Mouse (Mus musculus) limb, embryonic 15.5 days (tissue): ENCODE data around the gene Gm9837. TPM values are rescaled to one million over a fixed set of nuclear protein-coding genes. Genes with fewer than 3 reads are reported as not detected.

Experiments used
- ATAC-seq: fragments of 200-750 bp; cut with Nextera tagmentation; 2 replicates; pipeline ENCODE4 v1.8.0; 2017; ENCODE audit warnings: low read depth, moderate TSS enrichment; ENCODE audit not compliant: insufficient number of reproducible peaks, low FRiP score, low TSS enrichment
- H3K27ac ChIP-seq: fragments of 300-500 bp; sonication (generic); 2 replicates; pipeline ENCODE4 v1.5.1; 2015; ENCODE audit warnings: moderate library complexity, mild to moderate bottlenecking, inconsistent platforms
- H3K27me3 ChIP-seq: fragments of 300-500 bp; sonication (generic); 2 replicates; pipeline ENCODE4 v1.6.1; 2015; ENCODE audit warnings: inconsistent platforms
- H3K36me3 ChIP-seq: fragments of 300-500 bp; sonication (generic); 2 replicates; pipeline ENCODE4 v1.6.1; 2015; ENCODE audit warnings: inconsistent platforms
- H3K4me1 ChIP-seq: fragments of 300-500 bp; sonication (generic); 2 replicates; pipeline ENCODE4 v1.6.1; 2015; ENCODE audit warnings: inconsistent platforms
- H3K4me2 ChIP-seq: fragments of 300-500 bp; sonication (generic); 2 replicates; pipeline ENCODE4 v1.6.1; 2015; ENCODE audit warnings: mild to moderate bottlenecking, inconsistent platforms
- H3K4me3 ChIP-seq: fragments of 300-500 bp; sonication (generic); 2 replicates; pipeline ENCODE4 v1.5.1; 2015; ENCODE audit warnings: mild to moderate bottlenecking, inconsistent platforms
- H3K9ac ChIP-seq: fragments of 300-500 bp; sonication (generic); 2 replicates; pipeline ENCODE4 v1.6.1; 2015; ENCODE audit warnings: inconsistent platforms
- H3K9me3 ChIP-seq: fragments of 300-500 bp; sonication (generic); 2 replicates; pipeline ENCODE4 v1.6.1; 2016; ENCODE audit warnings: inconsistent platforms
- WGBS: fragments of 180-500 bp; shearing (Covaris S2); methylation state at CpG from one replicate; pipeline ENCODE4 v1.1.7; 2015; 5-methylcytosine and 5-hydroxymethylcytosine counted together
- polyA plus RNA-seq: library from polyadenylated mRNA; unstranded; fragments of >200 nt; fragmentation: Nextera tagmentation; extraction: Ambion mirVana; gene quantifications from 2 replicates; pipeline ENCODE4 v1.2.1, GENCODE M21; 2015

Gene Gm9837
- polyA plus RNA-seq, 1 experiment from 2014 or later: not detected

DNA sequence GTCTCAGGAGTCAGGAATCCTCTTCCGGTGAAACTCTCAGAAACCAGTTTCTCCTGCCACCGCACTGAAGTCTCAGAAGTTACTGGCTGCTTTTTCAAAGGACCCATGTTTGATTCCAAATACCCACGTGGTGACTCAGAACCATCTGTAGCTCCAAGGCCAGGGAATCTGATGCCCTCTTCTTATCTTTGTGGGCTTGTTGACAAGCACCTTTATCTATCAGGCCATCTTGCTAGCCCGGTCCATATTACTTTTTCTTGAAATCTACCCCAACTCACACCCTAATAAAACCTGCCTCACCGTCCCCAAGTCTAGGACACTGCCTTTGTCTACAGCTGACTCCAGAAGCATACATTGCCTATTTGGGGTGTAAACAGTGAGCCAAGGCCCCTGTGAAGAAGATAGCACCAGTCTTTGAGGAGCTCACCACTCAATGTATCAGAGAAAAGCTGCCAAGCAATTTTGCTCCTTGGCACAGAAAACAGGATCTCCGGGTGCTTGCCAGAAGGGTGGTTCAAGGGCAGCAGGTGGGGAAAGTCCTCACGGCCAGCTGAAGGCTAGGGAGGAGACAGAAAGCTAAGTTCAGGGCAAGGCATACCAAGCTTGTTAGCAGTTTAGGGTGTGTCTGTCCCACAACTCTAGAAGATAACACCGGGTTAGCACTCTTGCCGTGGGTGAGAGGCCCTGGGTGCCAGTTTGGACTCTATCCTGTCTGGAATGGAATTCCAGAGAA lies 13.0 kb upstream of the Gm9837 start:
- no peak overlapping the region for H3K9ac ChIP-seq
- H3K4me2 ChIP-seq: no peak overlapping the region
- no peaks in the 10 kb centered on the region for H3K36me3 ChIP-seq
- H3K4me3 ChIP-seq: no peak overlapping the region
- no peak overlapping the region for H3K27ac ChIP-seq
- H3K9me3 ChIP-seq: no peaks in the 10 kb centered on the region
- WGBS: 63% methylated on average over 9 of the region's 9 CpGs
- H3K4me1 ChIP-seq: peaks cover 32% of the 10 kb centered on the region
- ATAC-seq: no peak
- peaks cover 59% of the 10 kb centered on the region for H3K27me3 ChIP-seq

GRCm38 (mm10) chr11:53481088-53481730 lies 10.9 kb upstream of the Gm9837 start:
- WGBS: 67% methylated on average over 4 of the region's 4 CpGs
- Histone ChIP-seq H3K4me3 (no peak overlapping the region), H3K27me3 (peaks cover 64% of the 10 kb centered on the region), H3K27ac (no peak overlapping the region), H3K36me3 (no peaks in the 10 kb centered on the region), H3K9me3 (no peaks in the 10 kb centered on the region), H3K9ac (no peak overlapping the region), H3K4me1 (peaks cover 19% of the 10 kb centered on the region), H3K4me2 (no peak overlapping the region)
- no peak for ATAC-seq

GRCm38 (mm10) chr11:53479783-53480301 lies 9.6 kb upstream of the Gm9837 start, which contains the start of the genes Gm9945 and Sowaha:
TSS of gene Gm9945 (plus strand) at chr11:53480166.
TSS of gene Sowaha (minus strand) at chr11:53480274.
- H3K9me3 ChIP-seq: no peaks in the 10 kb centered on the region
- H3K27me3 ChIP-seq: peaks cover 72% of the 10 kb centered on the region
- no peaks in the 10 kb centered on the region for H3K36me3 ChIP-seq
- no peak within 1 kb of the TSS for H3K27ac ChIP-seq
- peak within 1 kb of the TSS; percentile 85 for H3K4me2 ChIP-seq
- WGBS: 3% methylated on average over 40 of the region's 40 CpGs
- no peak for ATAC-seq
- peak within 1 kb of the TSS; percentile 44 for H3K4me3 ChIP-seq
- H3K4me1 ChIP-seq: peaks cover 19% of the 10 kb centered on the region
- peak within 1 kb of the TSS; percentile 18; the same call in 1 of the 2 replicates for H3K9ac ChIP-seq

DNA sequence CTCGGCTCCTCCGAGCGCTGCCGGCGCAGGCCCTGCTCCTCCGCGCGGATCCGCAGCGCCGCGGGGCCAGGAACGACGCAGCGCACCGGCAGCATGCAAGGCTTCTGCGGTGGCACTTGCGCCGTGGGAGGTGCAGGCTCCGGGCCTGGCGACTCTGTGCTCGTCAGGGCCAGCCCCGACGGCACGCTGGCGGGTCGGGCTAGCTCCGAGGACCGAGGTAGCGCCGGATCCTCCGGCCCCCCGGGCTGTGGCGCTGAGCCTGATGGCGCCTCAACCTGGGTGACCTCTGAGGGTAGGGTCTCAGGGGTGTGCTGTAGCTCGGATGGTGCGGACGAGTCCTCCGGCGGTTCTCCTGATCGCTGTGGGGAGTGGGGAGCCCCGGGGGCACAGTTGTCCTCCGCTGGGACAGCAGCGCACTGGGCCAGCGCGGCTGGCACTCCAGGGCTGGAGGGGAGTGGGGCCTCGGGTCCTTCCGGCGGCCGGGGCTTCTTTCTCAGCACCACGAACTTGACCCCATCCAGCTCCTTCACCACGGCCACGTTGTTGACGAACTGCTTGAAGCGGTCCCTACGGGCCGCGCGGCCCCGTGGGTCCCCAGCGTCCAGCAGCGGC lies 9.0 kb upstream of the Gm9837 start:
- peak overlapping the region; percentile 18; the same call in 1 of the 2 replicates for H3K9ac ChIP-seq
- H3K36me3 ChIP-seq: no peaks in the 10 kb centered on the region
- no peak for ATAC-seq
- peaks cover 77% of the 10 kb centered on the region for H3K27me3 ChIP-seq
- no peak overlapping the region for H3K27ac ChIP-seq
- peak overlapping the region; percentile 44 for H3K4me3 ChIP-seq
- WGBS: 1% methylated on average over 62 of the region's 62 CpGs
- H3K4me1 ChIP-seq: peaks cover 19% of the 10 kb centered on the region
- peak overlapping the region; percentile 85 for H3K4me2 ChIP-seq
- H3K9me3 ChIP-seq: no peaks in the 10 kb centered on the region

DNA sequence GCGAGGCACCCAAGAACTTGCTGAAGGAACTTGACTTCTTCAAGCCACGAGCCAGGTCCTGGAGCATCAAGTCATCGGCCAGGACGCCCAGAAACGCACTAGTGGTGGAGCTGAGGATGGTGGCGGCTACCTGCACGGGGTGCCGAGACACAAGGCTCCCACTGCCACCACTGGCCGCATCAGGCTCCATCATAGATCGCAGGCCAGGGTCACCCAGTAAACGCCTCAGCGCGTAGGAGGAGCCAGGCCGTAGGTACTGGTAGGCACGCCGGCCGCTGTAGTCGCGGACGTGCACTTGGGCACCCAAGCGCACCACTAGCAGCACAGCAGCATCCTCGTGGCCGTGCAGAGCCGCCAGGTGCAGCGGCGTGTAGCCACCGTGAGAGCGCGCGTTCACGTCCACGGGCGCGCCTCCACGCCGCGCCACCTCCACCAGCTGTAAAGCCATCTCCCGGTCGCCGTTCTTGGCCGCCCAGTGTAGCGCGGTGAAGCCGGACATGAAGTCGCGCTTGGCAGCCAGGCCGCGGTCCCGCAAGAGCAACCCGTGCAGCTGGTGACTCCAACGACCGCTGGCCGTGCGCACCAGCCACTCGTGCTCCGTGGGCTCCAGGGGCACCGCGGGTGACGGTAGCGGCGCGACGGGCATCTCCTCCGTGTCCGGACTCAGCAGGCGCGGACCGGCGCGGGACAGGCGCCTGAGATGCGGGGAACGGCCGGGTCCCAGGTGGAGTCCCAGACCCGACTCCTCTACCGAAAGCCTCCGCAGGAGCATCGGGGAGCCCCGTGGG lies 8.3 kb upstream of the Gm9837 start:
- peak overlapping the region; percentile 18; the same call in 1 of the 2 replicates for H3K9ac ChIP-seq
- no peaks in the 10 kb centered on the region for H3K9me3 ChIP-seq
- H3K4me3 ChIP-seq: peak overlapping the region; percentile 44
- H3K36me3 ChIP-seq: no peaks in the 10 kb centered on the region
- WGBS: 6% methylated on average over 79 of the region's 79 CpGs
- ATAC-seq: no peak
- peaks cover 19% of the 10 kb centered on the region for H3K4me1 ChIP-seq
- H3K27me3 ChIP-seq: peaks cover 81% of the 10 kb centered on the region
- no peak overlapping the region for H3K27ac ChIP-seq
- H3K4me2 ChIP-seq: peak overlapping the region; percentile 85

- no peaks in the 10 kb centered on the region for H3K9me3 ChIP-seq
- H3K27me3 ChIP-seq: peaks cover 82% of the 10 kb centered on the region
- H3K4me3 ChIP-seq: no peak overlapping the region
- ATAC-seq: no peak
- H3K27ac ChIP-seq: no peak overlapping the region
- 26% methylated on average over 7 of the region's 7 CpGs for WGBS
- no peak overlapping the region for H3K9ac ChIP-seq
- H3K36me3 ChIP-seq: no peaks in the 10 kb centered on the region
- no peak overlapping the region for H3K4me2 ChIP-seq
- H3K4me1 ChIP-seq: peaks cover 19% of the 10 kb centered on the region
These were observed 7.6 kb upstream of the Gm9837 start for GRCm38 (mm10) chr11:53477833-53478232.

DNA sequence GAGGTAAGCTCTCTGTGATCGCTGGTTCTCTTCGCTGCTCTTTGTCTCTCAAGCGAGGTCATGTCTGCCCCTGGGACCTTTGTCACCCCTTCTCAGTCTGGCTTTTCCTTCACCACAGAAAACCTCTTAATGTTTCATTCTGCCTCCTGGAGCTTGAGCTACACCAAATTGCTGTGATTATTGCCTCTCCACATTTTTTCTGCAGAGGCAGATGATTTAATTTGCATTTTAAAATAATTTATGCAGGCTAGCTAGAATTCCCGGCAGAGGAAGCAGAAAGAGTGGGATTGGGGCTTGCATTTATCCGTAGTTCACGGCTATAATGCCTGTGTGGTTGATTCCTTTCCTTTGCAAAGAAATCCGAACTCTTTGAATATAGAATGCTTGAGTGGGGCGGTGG lies 5.3 kb upstream of the Gm9837 start:
- Histone ChIP-seq H3K27me3 (peaks cover 77% of the 10 kb centered on the region), H3K4me2 (no peak overlapping the region), H3K9me3 (no peaks in the 10 kb centered on the region), H3K9ac (no peak overlapping the region), H3K27ac (no peak overlapping the region), H3K36me3 (no peaks in the 10 kb centered on the region), H3K4me1 (peaks cover 20% of the 10 kb centered on the region), H3K4me3 (no peak overlapping the region)
- ATAC-seq: no peak
- WGBS: 35% methylated on average over 8 of the region's 8 CpGs

GRCm38 (mm10) chr11:53472709-53473108 lies 2.4 kb upstream of the Gm9837 start:
- H3K4me1 ChIP-seq: peaks cover 15% of the 10 kb centered on the region
- H3K4me2 ChIP-seq: no peak overlapping the region
- ATAC-seq: no peak
- no peaks in the 10 kb centered on the region for H3K9me3 ChIP-seq
- H3K9ac ChIP-seq: no peak overlapping the region
- 83% methylated on average over 3 of the region's 3 CpGs for WGBS
- H3K4me3 ChIP-seq: no peak overlapping the region
- peaks cover 53% of the 10 kb centered on the region for H3K27me3 ChIP-seq
- no peak overlapping the region for H3K27ac ChIP-seq
- H3K36me3 ChIP-seq: no peaks in the 10 kb centered on the region

DNA sequence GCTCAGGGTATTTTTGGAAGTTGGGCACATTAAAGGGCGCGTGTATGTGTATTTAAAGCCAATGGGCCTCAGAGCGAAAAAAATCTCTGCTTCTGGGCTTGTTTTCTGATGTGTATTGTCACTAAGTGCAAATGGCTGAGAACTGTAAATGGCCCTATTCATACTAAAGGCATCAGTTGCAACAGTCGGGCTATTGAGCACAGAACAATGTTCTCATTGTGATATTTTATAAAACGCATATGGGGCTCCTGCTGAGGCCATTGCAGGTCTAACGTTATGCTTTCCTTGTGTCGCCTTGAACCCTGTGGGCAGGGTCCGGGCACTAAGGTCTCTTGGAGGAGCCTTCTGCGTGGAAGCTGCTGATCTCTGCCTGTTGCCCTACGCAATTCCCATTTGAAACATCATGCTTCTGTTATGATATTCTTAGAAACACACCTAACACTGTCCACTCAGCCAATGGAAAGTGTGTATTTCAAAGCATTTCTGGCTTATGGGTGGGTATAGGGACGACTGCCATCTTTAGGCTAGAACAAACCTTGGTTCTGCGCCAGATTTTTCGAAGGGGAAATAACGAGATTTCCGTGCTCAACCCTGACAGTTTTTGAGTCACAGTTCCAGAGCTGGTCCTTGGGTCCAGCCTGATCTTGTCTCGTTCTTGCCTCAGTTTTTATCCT lies 848 bp downstream of the Gm9837 start:
- no peak for ATAC-seq
- peaks cover 50% of the 10 kb centered on the region for H3K27me3 ChIP-seq
- peak overlapping the region; percentile 44 for H3K4me2 ChIP-seq
- H3K36me3 ChIP-seq: no peaks in the 10 kb centered on the region
- H3K4me1 ChIP-seq: peaks cover 27% of the 10 kb centered on the region
- no peaks in the 10 kb centered on the region for H3K9me3 ChIP-seq
- H3K27ac ChIP-seq: no peak overlapping the region
- no peak overlapping the region for H3K9ac ChIP-seq
- H3K4me3 ChIP-seq: peak overlapping the region; percentile 19
- 29% methylated on average over 16 of the region's 16 CpGs for WGBS

DNA sequence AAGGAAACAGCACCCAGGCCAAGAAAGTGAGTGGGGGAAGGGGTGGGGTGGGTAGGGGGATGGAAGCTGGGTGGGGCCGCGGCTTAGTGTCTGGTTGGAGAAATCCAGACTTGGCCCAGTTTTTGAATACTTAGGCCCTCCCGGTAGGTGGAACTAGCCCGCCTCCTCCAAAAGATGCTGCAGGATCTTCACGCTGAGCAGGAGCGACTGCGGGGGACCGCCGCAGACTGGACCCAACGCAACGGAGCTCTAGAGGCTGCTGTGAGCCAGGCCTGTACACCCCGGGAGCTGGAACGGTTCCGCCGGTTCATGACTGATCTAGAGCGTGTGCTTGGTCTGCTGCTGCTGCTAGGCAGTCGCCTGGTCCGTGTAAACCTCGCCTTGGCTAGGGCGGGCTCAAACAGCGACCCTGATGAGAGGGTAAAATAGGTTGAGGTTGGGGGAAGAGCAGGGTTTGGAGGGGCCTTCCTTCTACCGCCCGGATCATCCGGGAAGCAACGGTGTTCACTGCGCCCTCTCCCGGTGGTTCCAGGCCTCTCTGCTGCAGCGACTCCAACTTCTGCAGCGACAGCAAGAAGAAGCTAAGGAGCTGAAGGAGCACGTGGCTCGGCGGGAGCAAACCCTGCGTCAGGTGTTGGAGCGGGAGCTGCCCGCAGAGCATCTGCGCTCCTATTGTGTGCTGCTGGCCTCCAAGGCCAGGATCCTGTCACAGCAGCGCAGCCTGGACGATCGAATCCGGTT lies 3.9 kb downstream of the Gm9837 start:
- Histone ChIP-seq H3K9me3 (no peaks in the 10 kb centered on the region), H3K4me2 (peak overlapping the region; percentile 53), H3K27me3 (peaks cover 66% of the 10 kb centered on the region), H3K4me3 (peak overlapping the region; percentile 32), H3K4me1 (peaks cover 39% of the 10 kb centered on the region), H3K9ac (no peak overlapping the region), H3K36me3 (no peaks in the 10 kb centered on the region), H3K27ac (no peak overlapping the region)
- ATAC-seq: no peak; the same call in 1 of the 2 replicates
- 8% methylated on average over 40 of the region's 40 CpGs for WGBS
